Mouse (Mus musculus): ENCODE measurements around the gene Galns.

Galns gene

GRCm38 (mm10) chr8:122611295-122612133, at the start of gene Galns, which contains the start of gene Trappc2l:
TSS of gene Galns (minus strand) at chr8:122611463.
TSS of gene Trappc2l (plus strand) at chr8:122611640.
- peak; percentile 94 to 95 for DNase-seq

GRCm38 (mm10) chr8:122660022-122660421, 48.8 kb upstream of the Galns start:
- no peak for DNase-seq

- no peak for DNase-seq
Measured at GRCm38 (mm10) chr8:122658807-122659160, 47.5 kb upstream of the Galns start.

GRCm38 (mm10) chr8:122658149-122658806, 47.0 kb upstream of the Galns start:
- DNase-seq: no peak

- DNase-seq: no peak
Measured at GRCm38 (mm10) chr8:122656056-122656999, 45.1 kb upstream of the Galns start.

GRCm38 (mm10) chr8:122654768-122655167, 43.5 kb upstream of the Galns start:
- no peak for DNase-seq

- DNase-seq: no peak
Measured at GRCm38 (mm10) chr8:122652643-122653042, 41.4 kb upstream of the Galns start.

GRCm38 (mm10) chr8:122651326-122651921, 40.2 kb upstream of the Galns start:
- no peak for DNase-seq

GRCm38 (mm10) chr8:122648192-122648970, 37.1 kb upstream of the Galns start:
- no peak for DNase-seq

GRCm38 (mm10) chr8:122646337-122646736, 35.1 kb upstream of the Galns start:
- no peak for DNase-seq

GRCm38 (mm10) chr8:122644175-122644954, 33.1 kb upstream of the Galns start:
- DNase-seq: no peak

- DNase-seq: peak; percentile 57 to 60
Measured at GRCm38 (mm10) chr8:122642071-122642470, 30.8 kb upstream of the Galns start.

- DNase-seq: no peak
Measured at GRCm38 (mm10) chr8:122641406-122641805, 30.1 kb upstream of the Galns start.

- no peak for DNase-seq
Measured at GRCm38 (mm10) chr8:122640825-122641224, 29.6 kb upstream of the Galns start.

- DNase-seq: peak; percentile 58 to 70
Measured at GRCm38 (mm10) chr8:122639521-122640248, 28.4 kb upstream of the Galns start.

- DNase-seq: peak; percentile 56 to 61
Measured at GRCm38 (mm10) chr8:122638601-122639000, 27.3 kb upstream of the Galns start.

- no peak for DNase-seq
Measured at GRCm38 (mm10) chr8:122637230-122637629, 26.0 kb upstream of the Galns start.

GRCm38 (mm10) chr8:122636803-122637175, 25.5 kb upstream of the Galns start:
- no peak for DNase-seq

- DNase-seq: no peak
Measured at GRCm38 (mm10) chr8:122635878-122636802, 24.9 kb upstream of the Galns start.
